Mouse (Mus musculus) stomach, postnatal 0 days (tissue): ENCODE data around the gene Tbl1x.

Experiments used
- CTCF ChIP-seq: IDR thresholded peaks from 2 replicates; pipeline ENCODE4 v1.5.1; 2016; ENCODE audit warnings: antibody characterized with exemption, low read depth, mild to moderate bottlenecking, moderate library complexity
- EP300 ChIP-seq: optimal IDR thresholded peaks from 2 replicates; pipeline ENCODE3; 2016; ENCODE audit warnings: antibody characterized with exemption

DNA sequence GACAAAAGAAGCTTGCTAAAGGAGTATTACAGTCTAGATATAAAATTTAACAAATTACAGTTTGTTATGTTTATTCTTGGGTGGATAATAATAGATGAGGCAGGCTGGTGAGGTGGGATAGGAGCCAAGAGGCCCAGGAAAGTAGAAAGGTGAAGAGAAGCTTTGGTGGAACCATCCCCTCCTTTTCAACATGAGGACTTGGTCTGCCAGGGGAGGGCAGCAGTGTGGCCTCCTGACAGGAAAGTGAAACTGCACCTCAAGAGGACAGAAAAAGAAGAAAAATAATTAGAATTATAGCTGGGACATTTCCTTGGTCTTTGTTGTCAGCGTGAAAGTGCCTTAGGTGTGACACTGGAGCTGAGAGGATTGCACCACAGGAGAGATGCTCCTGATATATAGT lies 35.6 kb downstream of the Tbl1x start:
- TF ChIP-seq CTCF (peak; percentile 47), EP300 (no peak)
